Mouse (Mus musculus) testis, adult 2 months (tissue): ENCODE measurements around the gene 2310003L06Rik. TPM values are rescaled to one million over a fixed set of nuclear protein-coding genes. Genes with fewer than 3 reads are reported as not detected.
A peak's percentile ranks its signal among the peaks of the same experiment; 100 is the strongest.

Source experiments
- H3K27ac ChIP-seq: fragments of 200-500 bp; 2 replicates; pipeline ENCODE4 v1.5.1; 2012; ENCODE audit warnings: low read depth, low read length; ENCODE audit not compliant: control insufficient read depth, insufficient read depth
- H3K27me3 ChIP-seq: fragments of 200-500 bp; 2 replicates; pipeline ENCODE4 v1.6.1; 2012; ENCODE audit warnings: mild to moderate bottlenecking, low read length, moderate library complexity; ENCODE audit not compliant: control insufficient read depth, insufficient read depth
- H3K36me3 ChIP-seq: fragments of 200-500 bp; 2 replicates; pipeline ENCODE4 v1.6.1; 2012; ENCODE audit warnings: mild to moderate bottlenecking, low read length; ENCODE audit not compliant: control insufficient read depth, insufficient read depth
- H3K4me1 ChIP-seq: fragments of 200-500 bp; 2 replicates; pipeline ENCODE4 v1.6.1; 2012; ENCODE audit warnings: low read length; ENCODE audit not compliant: control insufficient read depth, insufficient read depth
- H3K4me3 ChIP-seq: fragments of 200-500 bp; 2 replicates; pipeline ENCODE4 v1.5.1; 2012; ENCODE audit warnings: low read depth, mild to moderate bottlenecking, low read length, moderate library complexity, mixed read lengths; ENCODE audit not compliant: control insufficient read depth
- CTCF ChIP-seq: fragments of 200-500 bp; IDR thresholded peaks from 2 replicates; pipeline ENCODE4 v1.5.1; 2012; ENCODE audit warnings: low read depth, mild to moderate bottlenecking, inconsistent platforms, low read length, moderate library complexity; ENCODE audit not compliant: control insufficient read depth, insufficient read depth, insufficient replicate concordance
- POLR2A ChIP-seq: fragments of 200-500 bp; IDR thresholded peaks from 2 replicates; pipeline ENCODE4 v1.6.1; 2012; ENCODE audit warnings: low read depth, mild to moderate bottlenecking, inconsistent platforms, low read length, moderate library complexity; ENCODE audit not compliant: control insufficient read depth
- polyA plus RNA-seq: library from polyadenylated mRNA; depleted of rRNA; stranded (reverse); fragments of >200 nt; gene quantifications from 2 replicates; pipeline ENCODE4 v1.2.3, GENCODE M21; 2012; rRNA removed

Gene 2310003L06Rik
- polyA plus RNA-seq: not detected in 2 replicates

DNA sequence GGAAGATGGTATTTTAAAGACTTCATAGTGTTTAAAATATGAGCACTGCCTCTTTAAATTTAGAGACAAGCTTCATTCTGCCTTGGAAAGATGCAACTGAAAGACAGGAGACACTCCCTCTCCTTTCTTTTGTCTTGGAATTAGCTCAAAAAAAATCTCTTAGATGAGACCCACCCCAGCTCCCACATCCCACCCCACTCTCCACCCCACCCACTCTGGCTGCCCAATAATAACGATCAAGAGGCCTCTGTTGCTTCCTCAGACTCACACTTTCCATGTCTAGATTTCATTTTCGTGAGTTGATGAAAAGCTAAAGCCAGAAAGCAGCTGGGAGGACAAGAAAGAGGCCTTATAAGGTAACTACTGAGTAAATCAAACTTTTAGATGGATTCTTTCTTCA lies at the start of gene 2310003L06Rik, which contains the start of gene Gm28434:
TSS of gene 2310003L06Rik (plus strand) at position 259 of the 400 bp plus-strand sequence.
TSS of gene Gm28434 (plus strand) at position 317 of the 400 bp plus-strand sequence.
- Histone ChIP-seq H3K27me3 (no peaks in the 10 kb centered on the region), H3K27ac (no peak within 1 kb of the TSS), H3K4me3 (no peak within 1 kb of the TSS), H3K36me3 (no peaks in the 10 kb centered on the region), H3K4me1 (no peaks in the 10 kb centered on the region)
- TF ChIP-seq POLR2A: no peak
- no peak for TF ChIP-seq CTCF

DNA sequence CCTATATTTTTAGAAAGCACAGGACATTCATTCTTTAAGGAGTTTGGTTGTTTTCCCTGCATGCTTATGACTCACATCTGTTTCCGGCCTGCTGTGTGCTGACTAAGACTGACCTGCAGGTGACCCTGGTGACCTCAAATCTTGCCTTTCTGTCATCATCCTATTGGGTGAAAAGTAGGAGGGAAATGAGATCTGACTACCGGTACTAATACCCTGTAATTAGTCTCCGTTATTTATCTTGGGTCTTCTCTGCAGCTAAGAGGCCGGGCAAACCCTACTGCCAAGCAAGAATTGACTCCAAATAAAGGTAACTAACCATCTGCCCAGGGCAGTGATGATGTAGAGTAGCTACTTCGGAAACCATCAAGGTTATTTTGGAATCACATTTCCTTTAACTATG lies 43.9 kb upstream of the 2310003L06Rik start, which contains the start of gene Csn3:
TSS of gene Csn3 (plus strand) at position 208 of the 400 bp plus-strand sequence.
- Histone ChIP-seq H3K36me3 (no peaks in the 10 kb centered on the region), H3K27me3 (no peaks in the 10 kb centered on the region), H3K4me3 (no peak within 1 kb of the TSS), H3K4me1 (no peaks in the 10 kb centered on the region), H3K27ac (no peak within 1 kb of the TSS)
- TF ChIP-seq POLR2A (no peak), CTCF (no peak)

DNA sequence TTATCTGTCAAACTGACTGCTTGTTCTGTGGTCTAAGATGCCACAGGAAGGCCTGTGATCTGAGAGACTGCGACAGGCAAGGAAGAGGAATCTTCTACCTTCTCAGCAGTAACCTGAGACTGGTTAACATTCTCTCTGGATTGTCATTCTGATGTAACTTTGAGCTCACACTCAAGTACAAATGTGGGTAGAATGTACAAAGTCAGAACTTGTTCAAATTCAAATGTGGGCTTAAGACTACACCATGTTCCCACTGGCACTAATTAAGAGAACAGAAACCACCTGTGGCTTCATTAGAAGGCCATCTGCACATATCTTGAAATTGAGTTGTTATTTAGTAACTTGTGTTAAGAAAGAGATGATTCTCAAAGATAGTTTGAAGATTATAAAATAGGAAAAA lies 37.7 kb upstream of the 2310003L06Rik start:
- no peaks in the 10 kb centered on the region for H3K4me1 ChIP-seq
- no peak overlapping the region for H3K27ac ChIP-seq
- no peak for TF ChIP-seq POLR2A
- no peak for TF ChIP-seq CTCF
- no peak overlapping the region for H3K4me3 ChIP-seq
- no peaks in the 10 kb centered on the region for H3K36me3 ChIP-seq
- H3K27me3 ChIP-seq: no peaks in the 10 kb centered on the region

DNA sequence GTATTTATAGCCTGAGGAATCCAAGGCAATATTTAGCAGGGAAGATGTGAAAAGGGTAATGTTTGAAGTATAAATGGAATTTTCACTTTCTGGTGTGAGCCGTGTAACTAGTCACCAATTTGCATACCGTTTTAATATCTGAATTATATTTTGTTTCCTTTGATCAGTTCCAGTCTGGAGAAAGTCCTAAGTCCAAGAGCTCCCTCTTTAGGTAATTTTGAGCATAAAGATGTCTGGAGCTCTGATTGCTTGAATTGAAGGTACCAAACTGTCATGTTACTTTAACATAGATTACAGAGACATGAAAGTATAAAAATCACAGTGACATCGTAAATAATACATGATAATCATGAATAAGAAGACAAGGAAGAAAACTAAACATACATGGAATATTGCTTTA lies 28.5 kb upstream of the 2310003L06Rik start:
- TF ChIP-seq CTCF (no peak), POLR2A (no peak)
- Histone ChIP-seq H3K4me1 (no peaks in the 10 kb centered on the region), H3K4me3 (no peak overlapping the region), H3K27ac (no peak overlapping the region), H3K36me3 (no peaks in the 10 kb centered on the region), H3K27me3 (no peaks in the 10 kb centered on the region)

DNA sequence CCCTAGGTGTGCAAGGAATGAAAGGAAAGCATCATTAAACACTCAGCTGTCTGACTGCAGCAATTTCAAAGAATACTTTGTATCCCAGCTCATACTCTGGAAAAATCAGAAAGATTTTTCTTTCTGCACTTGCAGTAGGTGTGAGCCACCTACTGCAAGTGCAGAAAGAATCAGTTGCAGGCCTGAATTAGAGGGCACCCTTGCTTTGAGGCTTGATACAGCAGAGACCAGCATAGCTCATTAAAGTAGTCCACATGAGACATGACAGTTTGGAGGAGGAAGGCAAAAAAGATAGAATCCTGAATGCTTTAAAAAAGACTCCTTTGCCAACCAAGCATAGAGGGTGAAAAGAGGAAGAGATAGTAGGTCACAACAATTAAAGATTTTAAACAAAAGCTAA lies 26.7 kb upstream of the 2310003L06Rik start:
- no peak for TF ChIP-seq CTCF
- no peak for TF ChIP-seq POLR2A
- no peaks in the 10 kb centered on the region for H3K4me1 ChIP-seq
- no peaks in the 10 kb centered on the region for H3K27me3 ChIP-seq
- H3K36me3 ChIP-seq: no peaks in the 10 kb centered on the region
- no peak overlapping the region for H3K27ac ChIP-seq
- H3K4me3 ChIP-seq: no peak overlapping the region

DNA sequence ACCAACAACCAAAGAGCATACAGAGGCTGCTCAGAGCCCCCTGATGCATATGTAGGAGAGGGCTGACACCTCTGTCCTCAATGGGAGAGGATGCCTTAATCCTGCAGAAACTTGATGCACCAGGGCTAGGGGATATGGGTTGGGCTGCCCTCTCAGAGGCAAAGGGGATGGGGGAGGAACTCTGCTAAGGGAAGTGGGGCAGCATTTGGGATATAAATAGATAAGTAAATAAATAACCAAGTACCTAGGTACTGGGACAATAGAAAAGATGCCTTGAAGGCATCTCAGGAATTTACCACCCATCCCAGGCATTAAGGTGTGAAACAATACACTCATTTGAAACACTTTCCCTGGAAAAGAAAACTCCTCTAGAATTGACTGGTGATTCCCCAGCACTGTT lies 17.4 kb upstream of the 2310003L06Rik start:
- TF ChIP-seq POLR2A: no peak
- no peak for TF ChIP-seq CTCF
- H3K4me1 ChIP-seq: no peaks in the 10 kb centered on the region
- no peaks in the 10 kb centered on the region for H3K36me3 ChIP-seq
- no peak overlapping the region for H3K4me3 ChIP-seq
- no peaks in the 10 kb centered on the region for H3K27me3 ChIP-seq
- H3K27ac ChIP-seq: no peak overlapping the region

DNA sequence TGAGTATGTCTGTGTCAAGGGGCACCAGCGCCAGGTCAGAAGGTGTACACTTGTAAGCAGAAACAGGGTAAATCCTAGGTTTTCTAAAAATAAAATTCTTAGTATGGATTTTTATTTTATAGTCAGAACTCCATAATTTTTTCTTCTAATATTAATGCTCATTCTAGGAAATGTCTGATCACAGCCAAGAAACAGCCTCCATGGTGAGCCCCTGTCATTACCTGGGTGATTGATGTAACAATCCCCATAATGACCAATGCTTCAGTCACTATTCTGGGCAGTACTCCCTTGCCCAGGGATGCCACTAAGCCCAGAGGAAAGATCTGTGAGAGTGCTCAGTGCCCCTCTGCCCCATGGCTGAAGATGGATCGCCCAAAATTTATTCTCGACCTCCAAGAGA lies 9.9 kb downstream of the 2310003L06Rik start, which contains the start of gene Cabs1:
TSS of gene Cabs1 (plus strand) at position 301 of the 400 bp plus-strand sequence.
- Histone ChIP-seq H3K4me1 (no peaks in the 10 kb centered on the region), H3K4me3 (peak within 1 kb of the TSS; percentile 82), H3K36me3 (no peaks in the 10 kb centered on the region), H3K27me3 (no peaks in the 10 kb centered on the region), H3K27ac (peak within 1 kb of the TSS; percentile 42; the same call in 1 of the 2 replicates)
- TF ChIP-seq CTCF: no peak
- TF ChIP-seq POLR2A: peak; percentile 55; the same call in 1 of the 2 replicates
